Mouse (Mus musculus): Measurements from ENCODE around the gene Slc7a10.

GRCm38 (mm10) chr7:35215731-35216130, 29.5 kb downstream of the Slc7a10 start:
- no peak for TF ChIP-seq CTCF (conservative IDR thresholded peaks at IDR 0.05 in 1 of 2, IDR thresholded peaks at IDR 0.05 in 1 of 2; ENCODE audit: low read depth in 2 of 2, low read length in 2 of 2)
- TF ChIP-seq IRF4 (IDR thresholded peaks at IDR 0.05; ENCODE audit: low read depth, low read length): no peak
- TF ChIP-seq MYC (IDR thresholded peaks at IDR 0.05; ENCODE audit: low read depth, low read length): no peak
- TF ChIP-seq RCOR1 (conservative IDR thresholded peaks at IDR 0.05; ENCODE audit: low read depth, low read length): no peak
- no peak for TF ChIP-seq ELF1 (IDR thresholded peaks at IDR 0.05; ENCODE audit: low read depth, low read length)
- no peak for TF ChIP-seq NRF1 (IDR thresholded peaks at IDR 0.05; ENCODE audit: low read depth, low read length)
- TF ChIP-seq NELFE (IDR thresholded peaks at IDR 0.05; ENCODE audit: low read depth, low read length): no peak
- no peak for TF ChIP-seq CHD1 (IDR thresholded peaks at IDR 0.05; ENCODE audit: low read depth, low read length)
- TF ChIP-seq MXI1 (IDR thresholded peaks at IDR 0.05; ENCODE audit: low read depth, low read length): no peak

Data from CH12.LX (cell line).